Mouse (Mus musculus) cortical plate, adult 2 months (tissue): Measurements from ENCODE around the gene Csf3.

Experiments used
- CTCF ChIP-seq: fragments of 200-500 bp; IDR thresholded peaks from 2 replicates; pipeline ENCODE4 v1.5.1; 2011; ENCODE audit warnings: mild to moderate bottlenecking, control low read depth, low read length; ENCODE audit not compliant: insufficient read depth; ENCODE audit errors: extremely low read depth
- POLR2A ChIP-seq: fragments of 200-500 bp; IDR thresholded peaks from 2 replicates; pipeline ENCODE4 v1.6.1; 2011; ENCODE audit warnings: mild to moderate bottlenecking, low read length, control low read depth; ENCODE audit not compliant: insufficient read depth; ENCODE audit errors: extremely low read depth

DNA sequence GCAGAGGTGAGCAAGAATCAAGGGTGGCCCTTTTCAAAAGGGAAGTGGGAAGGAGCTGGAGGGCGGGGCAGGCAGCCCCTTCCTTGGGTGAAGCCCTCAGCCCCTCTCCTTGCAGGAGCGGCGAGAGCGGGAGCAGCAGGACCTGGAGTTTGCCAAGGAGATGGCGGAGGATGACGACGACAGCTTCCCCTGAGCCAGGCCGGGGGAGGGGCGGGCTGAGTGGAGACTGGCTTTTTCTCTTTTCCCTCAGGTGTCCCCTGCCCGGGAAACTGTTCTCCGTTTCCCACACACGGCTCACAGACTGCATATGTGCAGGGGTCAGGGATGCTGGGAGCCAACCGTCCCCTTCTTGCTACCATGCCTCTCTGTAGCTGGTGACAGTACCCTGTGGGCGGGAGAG, 5.7 kb upstream of the Csf3 start:
- no peak for TF ChIP-seq CTCF
- TF ChIP-seq POLR2A: no peak
